Mouse (Mus musculus) kidney, adult 2 months (tissue): Measurements from ENCODE around the gene Lrrn2.

Source experiments
- CTCF ChIP-seq: fragments of 200-500 bp; conservative IDR thresholded peaks from 2 replicates; pipeline ENCODE4 v1.5.1; 2011; ENCODE audit warnings: low read depth, mild to moderate bottlenecking, control low read depth, low read length, moderate library complexity, mixed read lengths; ENCODE audit not compliant: insufficient read depth, insufficient read length
- POLR2A ChIP-seq: fragments of 200-500 bp; IDR thresholded peaks from one replicate; pipeline ENCODE4 v1.6.1; 2011; ENCODE audit warnings: low read depth, low read length, control low read depth

DNA sequence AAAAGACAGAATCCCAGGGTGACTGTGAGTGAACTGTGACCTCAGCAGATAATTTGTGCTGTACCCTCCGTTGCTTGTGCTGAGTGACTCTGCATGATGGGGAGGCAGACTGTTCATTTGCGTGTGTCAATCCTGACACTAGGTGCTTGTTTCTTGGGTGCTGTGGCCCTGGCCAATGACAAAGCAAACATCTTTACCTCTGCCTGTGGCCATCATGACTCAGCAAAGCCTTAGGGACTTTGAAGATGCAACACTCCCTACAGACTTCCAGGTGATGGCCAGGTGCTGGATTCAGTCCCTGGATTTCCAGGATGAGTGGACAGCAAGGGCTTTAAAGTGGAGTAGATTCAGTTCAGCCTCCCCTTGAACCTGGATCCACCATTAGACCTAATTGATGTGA, 28.8 kb upstream of the Lrrn2 start:
- no peak for TF ChIP-seq CTCF
- TF ChIP-seq POLR2A: no peak
